Mouse (Mus musculus) liver, adult 2 months (tissue): ENCODE measurements at regions not wholly inside any gene's neighbourhood (a gene's known extent, or its start where the extent isn't known, plus 50 kb on each side); places are given as distances from the start of the nearest gene placed in this dataset.

Experiments used
- CTCF ChIP-seq: fragments of 200-500 bp; IDR thresholded peaks from 2 replicates; pipeline ENCODE4 v1.5.1; 2011; ENCODE audit warnings: low read depth, low read length, control low read depth
- POLR2A ChIP-seq: fragments of 200-500 bp; IDR thresholded peaks from 2 replicates; pipeline ENCODE4 v1.6.1; 2011; ENCODE audit warnings: low read length, control low read depth; ENCODE audit not compliant: insufficient read depth; ENCODE audit errors: extremely low read depth

DNA sequence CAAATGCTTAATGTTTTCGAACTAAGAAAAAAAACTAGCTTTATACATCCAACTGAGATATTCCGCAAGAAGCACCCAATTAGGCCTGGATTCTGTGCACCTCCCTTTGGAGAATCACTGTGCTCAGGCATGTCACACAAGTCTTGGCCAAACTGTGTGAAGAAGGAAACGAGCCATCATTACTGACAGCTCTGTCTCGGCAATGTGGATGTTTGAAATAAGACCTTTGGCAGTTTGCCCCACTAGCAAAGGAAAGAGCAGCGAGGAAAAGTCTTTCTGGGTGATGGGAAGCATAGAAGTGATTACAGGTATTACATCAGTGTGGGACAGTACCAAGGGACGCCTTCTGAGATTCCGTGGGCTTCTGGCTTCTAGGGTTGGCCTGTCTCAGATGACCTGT lies 112.6 kb upstream of the Gnao1 start:
- no peak for TF ChIP-seq POLR2A
- TF ChIP-seq CTCF, result no peak
